Mouse (Mus musculus) cerebellum, adult (tissue): ENCODE data around the gene Dguok.

Experiments used
- ATAC-seq: cut with Nextera tagmentation; 2 replicates; pipeline ENCODE4 v1.9.2; 2017; ENCODE audit warnings: mild to moderate bottlenecking, moderate library complexity, mixed read lengths; ENCODE audit not compliant: insufficient number of reproducible peaks, low FRiP score, low TSS enrichment

Dguok gene

GRCm38 (mm10) chr6:83438584-83438983, 68.2 kb downstream of the Dguok start:
- ATAC-seq = no peak

- no peak for ATAC-seq
Observed at GRCm38 (mm10) chr6:83437802-83438201, 69.0 kb downstream of the Dguok start.

- ATAC-seq = no peak
Observed at GRCm38 (mm10) chr6:83437225-83437624, 69.5 kb downstream of the Dguok start.

GRCm38 (mm10) chr6:83436547-83436946, 70.2 kb downstream of the Dguok start:
- ATAC-seq = no peak

- ATAC-seq = no peak
Observed at GRCm38 (mm10) chr6:83435174-83435573, 71.6 kb downstream of the Dguok start.

- ATAC-seq = no peak
Observed at GRCm38 (mm10) chr6:83433546-83433945, 73.2 kb downstream of the Dguok start.

- no peak for ATAC-seq
Observed at GRCm38 (mm10) chr6:83432966-83433365, 73.8 kb downstream of the Dguok start.
